Mouse (Mus musculus) lung, adult 2 months (tissue): ENCODE measurements around the gene Zfp46. TPM values are rescaled to one million over a fixed set of nuclear protein-coding genes. Genes with fewer than 3 reads are reported as not detected.

Experiments used
- DNase-seq: peaks from one replicate; pipeline ENCODE4 v3.0.0; 2022
- H3K4me1 ChIP-seq: fragments of 200-500 bp; 2 replicates; pipeline ENCODE4 v1.6.1; 2011; ENCODE audit warnings: low read length; ENCODE audit not compliant: control insufficient read depth, insufficient read depth
- H3K4me3 ChIP-seq: fragments of 200-500 bp; replicated peaks from 2 replicates; pipeline ENCODE3; 2011; ENCODE audit warnings: low read depth, mild to moderate bottlenecking, control low read depth, low read length; ENCODE audit errors: extremely low read depth
- CTCF ChIP-seq: fragments of 200-500 bp; IDR thresholded peaks from 2 replicates; pipeline ENCODE4 v1.5.1; 2011; ENCODE audit warnings: mild to moderate bottlenecking, low read length, control low read depth; ENCODE audit not compliant: insufficient read depth
- POLR2A ChIP-seq: fragments of 200-500 bp; IDR thresholded peaks from 2 replicates; pipeline ENCODE4 v1.6.1; 2011; ENCODE audit warnings: low read depth, mild to moderate bottlenecking, control low read depth, low read length, borderline replicate concordance; ENCODE audit errors: extremely low read depth
- WGBS: fragments of 180-500 bp; shearing (Covaris S2); methylation state at CpG from one replicate; pipeline ENCODE4 v1.1.7; 2018; 5-methylcytosine and 5-hydroxymethylcytosine counted together
- polyA plus RNA-seq: library from polyadenylated mRNA; depleted of rRNA; stranded (reverse); fragments of >200 nt; gene quantifications from 2 replicates; pipeline ENCODE4 v1.2.3, GENCODE M21; 2012; rRNA removed

Gene Zfp46
- polyA plus RNA-seq, result 20.4 and 33.4 TPM in 2 replicates

DNA sequence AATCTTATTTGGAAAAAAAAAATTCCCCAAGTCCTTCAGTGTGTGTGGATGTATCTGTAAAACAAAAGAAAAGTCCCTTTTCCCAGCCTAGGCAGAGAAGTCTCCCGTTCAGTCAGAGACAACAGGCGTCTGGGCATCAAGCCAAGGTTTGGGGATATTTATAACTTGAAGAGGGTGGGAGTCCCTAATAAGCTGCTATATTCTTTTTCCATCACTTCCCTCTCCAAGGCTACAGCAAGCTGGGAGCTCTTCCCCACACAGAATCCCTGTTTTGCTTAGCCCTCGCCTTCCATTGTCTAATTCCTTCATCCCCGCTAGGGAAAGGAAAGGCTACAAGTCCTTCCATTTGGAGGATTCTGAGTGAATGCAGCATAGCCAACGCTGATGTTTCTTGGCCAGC, at the start of gene Zfp46:
Gene Zfp46, plus strand, starts transcription at position 229 of the 400 bp plus-strand sequence.
- Histone ChIP-seq H3K4me3 (peak within 1 kb of the TSS; percentile 83), H3K4me1 (peaks cover 18% of the 10 kb centered on the region)
- 21% methylated on average over 5 of the region's 5 CpGs for WGBS
- DNase-seq, result peak; percentile 49
- TF ChIP-seq POLR2A (peak; percentile 31; the same call in 1 of the 2 replicates), CTCF (no peak)

DNA sequence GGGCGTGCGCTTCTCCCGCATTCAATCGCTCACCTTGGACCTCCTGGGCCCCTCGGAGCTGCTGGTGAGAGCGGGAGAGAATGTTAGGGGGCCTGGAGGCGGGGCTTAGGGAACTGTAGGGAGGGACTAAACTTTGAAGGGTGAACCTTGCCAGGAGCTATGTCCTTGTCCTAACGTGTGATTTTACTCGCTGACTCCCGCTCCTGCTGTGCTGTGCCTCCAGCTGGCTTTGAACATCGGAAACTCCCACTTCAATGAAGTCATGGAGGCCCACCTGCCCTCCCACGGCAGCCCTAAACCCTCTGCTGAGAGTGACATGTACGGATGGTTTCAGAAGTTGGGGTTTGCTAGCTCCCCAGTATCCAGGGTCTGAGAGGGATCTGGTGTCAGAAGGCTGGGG, 45.8 kb upstream of the Zfp46 start:
- no peak for TF ChIP-seq CTCF
- no peak for TF ChIP-seq POLR2A
- WGBS, result 42% methylated on average over 13 of the region's 13 CpGs
- no peak overlapping the region for H3K4me3 ChIP-seq
- H3K4me1 ChIP-seq, result no peaks in the 10 kb centered on the region
- DNase-seq, result no peak

DNA sequence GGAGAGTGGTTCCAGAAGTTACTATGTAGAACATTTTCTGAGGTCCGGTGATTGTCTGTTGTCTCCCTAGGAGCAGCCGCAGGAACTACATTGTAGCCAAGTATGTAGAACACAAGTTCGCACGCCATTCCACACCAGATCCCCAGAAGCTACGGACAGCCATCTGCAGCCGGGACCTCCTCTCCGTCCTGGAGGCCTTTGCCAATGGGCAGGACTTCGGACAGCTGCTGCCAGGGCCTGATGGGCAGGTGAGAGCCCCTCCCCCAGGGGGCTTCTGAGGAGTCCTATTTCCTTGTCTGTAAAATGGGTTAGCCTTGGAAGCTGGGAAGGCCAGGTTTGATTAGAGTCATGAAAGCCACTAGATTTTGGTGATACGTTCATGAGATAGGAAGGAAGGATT, 45.4 kb upstream of the Zfp46 start:
- 72% methylated on average over 9 of the region's 9 CpGs for WGBS
- DNase-seq, result no peak
- Histone ChIP-seq H3K4me3 (no peak overlapping the region), H3K4me1 (no peaks in the 10 kb centered on the region)
- TF ChIP-seq POLR2A (no peak), CTCF (no peak)

DNA sequence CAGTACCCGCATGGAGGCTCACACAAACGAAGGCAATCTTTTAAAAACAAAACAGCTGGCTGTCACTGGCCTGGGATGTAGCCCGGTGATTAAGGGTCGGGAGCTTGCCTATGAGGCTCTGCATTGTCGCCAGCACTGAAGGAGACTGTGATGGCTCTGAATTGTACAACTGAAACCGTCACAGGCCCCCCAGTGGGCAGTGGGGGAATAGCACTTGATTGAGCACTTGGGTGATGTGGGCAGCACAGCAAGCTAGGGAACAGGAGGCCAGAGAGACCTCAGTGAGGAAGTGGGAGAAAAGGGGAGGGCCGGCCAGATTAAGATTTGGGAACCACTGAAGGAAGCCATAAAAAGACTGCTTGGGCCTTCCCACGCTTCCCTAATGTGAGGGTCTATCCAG, 44.9 kb upstream of the Zfp46 start:
- no peak overlapping the region for H3K4me3 ChIP-seq
- TF ChIP-seq POLR2A (no peak), CTCF (peak; percentile 79)
- H3K4me1 ChIP-seq, result no peaks in the 10 kb centered on the region
- WGBS, result 17% methylated on average over 8 of the region's 8 CpGs
- peak; percentile 80 for DNase-seq

GRCm38 (mm10) chr4:136240123-136240522, 44.4 kb upstream of the Zfp46 start:
- Histone ChIP-seq H3K4me3 (no peak overlapping the region), H3K4me1 (no peaks in the 10 kb centered on the region)
- DNase-seq, result no peak
- no peak for TF ChIP-seq POLR2A
- 69% methylated on average over 14 of the region's 14 CpGs for WGBS

DNA sequence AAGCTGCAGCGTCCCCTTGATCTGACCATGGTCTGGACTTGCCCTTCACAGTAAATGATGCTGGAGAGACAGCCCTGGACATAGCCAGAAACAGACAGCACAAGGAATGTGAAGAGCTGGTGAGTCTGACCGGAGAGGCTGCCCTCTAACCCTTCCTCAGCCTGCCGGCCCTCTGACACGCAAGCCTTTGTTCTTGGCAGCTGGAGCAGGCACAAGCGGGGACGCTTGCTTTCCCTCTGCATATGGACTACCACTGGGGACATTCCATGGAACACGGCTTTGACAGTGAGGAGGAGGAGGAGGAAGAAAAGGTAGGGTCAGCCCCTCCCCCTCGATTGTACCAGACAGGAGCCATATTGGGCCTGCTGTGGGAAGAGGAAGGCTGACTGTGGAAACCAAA, 43.5 kb upstream of the Zfp46 start:
- WGBS, result 71% methylated on average over 8 of the region's 8 CpGs
- TF ChIP-seq POLR2A (no peak), CTCF (no peak)
- Histone ChIP-seq H3K4me1 (no peaks in the 10 kb centered on the region), H3K4me3 (no peak overlapping the region)
- DNase-seq, result no peak

DNA sequence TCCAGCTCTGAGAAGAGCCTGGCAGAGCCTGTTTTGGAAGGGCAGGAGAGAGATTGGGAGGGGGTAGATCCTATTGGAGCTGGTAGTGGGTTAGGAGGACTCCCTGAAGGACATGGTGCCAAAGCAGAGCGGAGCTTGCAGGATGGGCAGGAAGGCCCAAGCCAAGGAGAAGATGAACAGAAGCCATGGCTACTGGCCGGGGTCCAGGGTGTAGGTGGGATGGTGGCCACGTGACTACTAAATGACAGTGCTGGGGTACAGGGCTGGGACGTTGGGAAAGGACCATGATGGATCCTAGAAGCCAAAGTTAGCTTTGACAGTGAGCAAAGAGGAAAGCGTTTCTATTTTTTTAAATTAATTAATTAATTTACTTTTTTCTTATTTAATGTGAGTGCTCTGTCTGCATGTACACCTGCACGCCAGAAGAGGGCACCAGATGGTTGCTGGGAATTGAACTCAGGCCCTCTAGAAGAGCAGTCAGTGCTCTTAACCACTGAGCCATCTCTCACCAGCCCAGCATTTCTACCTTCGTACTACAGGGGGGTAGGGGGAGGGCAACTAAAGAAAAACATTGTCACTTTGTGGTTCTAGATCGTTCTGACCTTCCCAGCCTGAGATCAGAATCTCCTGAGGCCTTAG, 42.3 kb upstream of the Zfp46 start:
- TF ChIP-seq CTCF (peak; percentile 49), POLR2A (no peak)
- no peak overlapping the region for H3K4me3 ChIP-seq
- 42% methylated on average over 8 of the region's 8 CpGs for WGBS
- peaks cover 4% of the 10 kb centered on the region; the same call in 1 of the 2 replicates for H3K4me1 ChIP-seq
- peak; percentile 42 for DNase-seq

GRCm38 (mm10) chr4:136242728-136243127, 41.8 kb upstream of the Zfp46 start:
- Histone ChIP-seq H3K4me3 (no peak overlapping the region), H3K4me1 (peaks cover 7% of the 10 kb centered on the region; the same call in 1 of the 2 replicates)
- WGBS, result 86% methylated on average over 7 of the region's 7 CpGs
- TF ChIP-seq POLR2A, result no peak
- no peak for TF ChIP-seq CTCF
- no peak for DNase-seq

DNA sequence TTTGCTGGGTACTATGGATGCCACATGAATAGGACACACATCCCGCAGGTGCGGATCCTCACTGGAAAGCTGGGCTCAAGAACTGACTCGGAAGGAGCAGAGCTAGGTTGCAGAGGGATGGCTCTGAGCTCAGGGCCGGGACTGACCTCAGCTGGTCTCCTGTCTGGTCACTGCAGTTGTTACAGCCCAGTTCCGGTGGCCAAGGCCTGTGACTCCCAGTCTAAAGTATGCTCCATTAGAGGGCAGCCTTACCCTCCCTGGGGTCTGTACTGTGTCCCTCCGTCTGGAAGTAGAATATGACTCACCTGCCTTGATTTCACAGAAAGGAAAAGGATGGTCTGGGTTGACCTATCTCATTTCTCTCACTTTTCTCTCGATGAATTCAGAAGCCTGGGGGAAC, 40.3 kb upstream of the Zfp46 start:
- TF ChIP-seq CTCF (no peak), POLR2A (no peak)
- DNase-seq, result no peak
- 69% methylated on average over 7 of the region's 7 CpGs for WGBS

DNA sequence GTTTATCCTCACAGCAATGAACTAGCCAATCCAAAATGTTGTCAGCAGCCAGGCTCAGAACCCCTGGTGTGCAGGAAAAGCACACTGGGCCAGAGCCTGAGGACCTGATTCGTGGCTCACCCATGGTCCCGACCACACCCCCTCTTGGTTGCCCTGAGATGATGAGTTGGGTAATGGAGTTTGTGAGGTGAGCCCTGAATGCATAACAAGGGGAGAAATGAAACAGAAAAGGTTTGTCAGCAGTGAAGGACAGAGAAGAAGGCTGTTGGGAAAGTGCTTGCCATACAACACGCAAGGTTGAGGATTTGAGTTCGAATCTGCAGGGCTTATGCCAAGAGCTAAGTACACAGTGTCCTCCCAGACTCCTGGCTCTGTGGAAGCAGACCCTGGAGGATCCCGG, 38.8 kb upstream of the Zfp46 start:
- TF ChIP-seq POLR2A, result no peak
- no peak for TF ChIP-seq CTCF
- H3K4me3 ChIP-seq, result no peak overlapping the region
- 53% methylated on average over 5 of the region's 5 CpGs for WGBS
- DNase-seq, result no peak
- peaks cover 18% of the 10 kb centered on the region for H3K4me1 ChIP-seq

More for the DNA sequence above, 40.3 kb upstream of the Zfp46 start:
- Histone ChIP-seq H3K4me1 (peaks cover 13% of the 10 kb centered on the region), H3K4me3 (no peak overlapping the region)
